ENCODE assay signal across 14 mouse cellular contexts in genomic region chr6:108136286-108136685, GRCm38 (mm10).
"Had no signal": no experiment of that assay in that cellular context is flagged by ENCODE, and none has a peak within 500 bp of the region (broad histone marks: within the 10 kb centered on the region; RNA-seq: fewer than 3 reads in every experiment).

No protein-coding gene starts in this region.

- H3K4me1 ChIP-seq: limb, embryonic 15.5 days; liver, embryonic 15.5 days; midbrain, embryonic 10.5 days; neural tube, embryonic 12.5 days had no signal

- H3K4me3 ChIP-seq: limb, embryonic 15.5 days; liver, embryonic 15.5 days; midbrain, embryonic 10.5 days; neural tube, embryonic 12.5 days had no signal

- H3K9ac ChIP-seq: limb, embryonic 15.5 days; liver, embryonic 15.5 days; lung, embryonic 14.5 days; neural tube, embryonic 12.5 days had no signal

- H3K9me3 ChIP-seq: limb, embryonic 15.5 days; liver, embryonic 15.5 days; midbrain, embryonic 10.5 days; neural tube, embryonic 12.5 days had no signal

- H3K4me2 ChIP-seq: limb, embryonic 15.5 days; liver, embryonic 15.5 days; lung, embryonic 14.5 days; neural tube, embryonic 12.5 days had no signal

- DNase-seq: kidney, postnatal 10 days; lung, embryonic 14.5 days; lung, postnatal 10 days; lung, postnatal 4 days; midbrain, embryonic 14.5 days; retina, postnatal 1 day; right cerebral cortex, postnatal 4 days; spleen, adult 18-20 months; thymus, adult 18-20 months; thymus, postnatal 14 days had no signal

- H3K36me3 ChIP-seq: limb, embryonic 15.5 days; liver, embryonic 15.5 days; midbrain, embryonic 10.5 days had no signal

- H3K27ac ChIP-seq: limb, embryonic 15.5 days; liver, embryonic 15.5 days; midbrain, embryonic 10.5 days; neural tube, embryonic 12.5 days had no signal

- H3K27me3 ChIP-seq: limb, embryonic 15.5 days; liver, embryonic 15.5 days; neural tube, embryonic 12.5 days had no signal
